Mouse (Mus musculus): ENCODE results near the gene Gm16253. TPM values are rescaled to one million over a fixed set of nuclear protein-coding genes. Genes with fewer than 3 reads are reported as not detected.

Gm16253 gene
- total RNA-seq (2015; ENCODE audit: low replicate concordance): not detected in 2 replicates
- not detected in 2 replicates for total RNA-seq (2017; ENCODE audit: low replicate concordance)

DNA sequence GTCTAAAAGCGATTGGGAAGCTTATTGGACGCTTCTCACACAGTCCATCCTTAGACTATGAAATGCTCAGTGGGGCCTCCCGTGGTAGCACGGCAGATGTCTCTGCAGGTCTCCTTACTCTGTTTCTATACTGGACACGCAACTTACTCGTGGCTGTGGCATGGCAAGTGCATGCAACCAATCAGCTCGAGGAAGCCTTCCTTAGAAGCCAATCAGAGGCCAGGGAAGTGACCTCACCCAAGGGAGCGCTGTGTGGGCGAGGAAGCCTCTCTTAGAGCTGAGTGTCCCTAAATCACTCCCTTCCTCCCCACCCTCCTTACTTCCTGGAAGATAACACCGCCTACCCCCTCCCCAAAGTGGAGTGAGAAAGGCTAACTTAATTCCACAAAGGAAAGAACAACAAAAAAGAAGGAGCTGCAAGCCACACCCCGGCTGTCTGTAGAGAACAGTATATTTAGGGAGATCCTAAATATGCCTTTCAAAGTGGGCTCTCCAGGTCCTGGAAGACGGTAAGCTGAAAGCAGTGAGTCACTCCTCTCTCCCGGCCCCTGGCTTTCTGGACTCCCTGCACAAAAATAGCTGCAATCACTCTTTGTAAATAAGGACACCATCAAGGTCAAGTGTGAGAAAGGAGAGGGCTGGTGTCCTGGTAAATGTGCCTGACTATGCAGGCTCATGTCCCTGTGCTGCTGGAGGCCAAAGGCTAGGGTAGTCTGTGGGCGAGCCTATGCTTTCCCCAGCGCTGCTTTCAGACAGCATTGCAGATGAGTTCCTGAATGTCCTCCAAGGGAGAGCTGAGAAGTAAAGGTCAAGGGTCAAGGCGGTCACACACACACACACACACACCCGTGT, at the start of gene Gm16253:
Gm16253 (plus strand) TSS at position 295 of the 852 bp plus-strand sequence.
- peak; percentile 93 for ATAC-seq (replicated peaks; ENCODE audit: low FRiP score, poor library complexity, severe bottlenecking)

DNA sequence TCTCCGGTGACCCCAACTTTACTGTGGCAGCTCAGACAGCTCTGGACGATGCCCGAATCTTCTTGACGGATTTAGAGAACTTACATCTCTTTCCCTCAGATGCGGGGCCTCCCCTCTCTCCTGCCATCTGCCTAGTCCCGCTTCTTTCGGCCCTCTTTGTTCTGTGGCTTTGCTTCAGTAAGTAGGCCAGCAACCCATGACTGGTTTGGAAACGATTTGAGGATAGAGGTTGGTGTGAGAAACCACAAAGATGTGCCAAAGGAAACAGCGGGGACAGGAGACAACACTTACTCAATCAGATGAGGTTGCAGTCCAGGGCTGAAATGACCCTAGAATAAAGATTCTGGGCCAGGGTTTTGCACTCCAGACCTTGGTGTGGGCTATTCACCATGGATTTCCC, 48.3 kb upstream of the Gm16253 start:
- no peak for ATAC-seq (replicated peaks; ENCODE audit: low FRiP score, poor library complexity, severe bottlenecking)

DNA sequence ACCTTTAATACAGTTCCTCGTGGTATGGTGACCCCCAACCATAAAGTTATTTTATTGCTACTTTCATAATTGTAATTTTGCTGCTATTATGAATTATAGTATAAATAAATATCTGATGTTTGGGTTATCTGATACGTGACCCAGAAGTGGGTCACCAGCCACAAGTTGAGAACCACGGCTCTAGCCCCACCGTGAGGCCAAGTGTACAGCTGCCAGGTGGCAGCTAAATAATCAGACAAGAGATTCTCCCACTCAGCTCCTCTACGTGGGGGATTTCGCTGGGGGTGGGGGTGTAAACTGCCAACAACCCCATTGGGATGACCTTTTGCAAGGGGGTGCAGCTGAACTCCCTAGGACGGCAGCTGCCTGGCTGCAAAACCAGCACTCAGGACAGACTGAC, 44.7 kb upstream of the Gm16253 start:
- no peak for ATAC-seq (replicated peaks; ENCODE audit: low FRiP score, poor library complexity, severe bottlenecking)

DNA sequence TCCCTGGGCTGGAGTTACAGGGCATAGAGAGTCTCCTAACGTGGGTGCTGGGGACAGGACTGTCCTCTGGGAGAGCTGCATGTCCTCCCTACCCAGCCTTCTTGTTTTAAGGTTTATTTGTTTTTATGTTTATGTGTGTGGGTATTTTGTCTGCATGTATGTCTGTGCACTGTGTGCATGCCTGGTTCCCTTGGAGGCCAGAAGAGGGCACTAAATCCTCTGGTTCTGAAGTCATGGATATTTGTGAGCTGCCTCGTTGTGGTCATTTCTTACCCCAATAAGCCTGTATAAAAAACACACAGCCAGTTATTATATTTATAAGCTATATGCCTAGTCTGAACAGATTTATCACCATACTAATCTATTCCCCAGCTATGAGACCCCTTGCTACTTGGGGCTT, 42.5 kb upstream of the Gm16253 start:
- ATAC-seq (replicated peaks; ENCODE audit: low FRiP score, poor library complexity, severe bottlenecking): no peak

DNA sequence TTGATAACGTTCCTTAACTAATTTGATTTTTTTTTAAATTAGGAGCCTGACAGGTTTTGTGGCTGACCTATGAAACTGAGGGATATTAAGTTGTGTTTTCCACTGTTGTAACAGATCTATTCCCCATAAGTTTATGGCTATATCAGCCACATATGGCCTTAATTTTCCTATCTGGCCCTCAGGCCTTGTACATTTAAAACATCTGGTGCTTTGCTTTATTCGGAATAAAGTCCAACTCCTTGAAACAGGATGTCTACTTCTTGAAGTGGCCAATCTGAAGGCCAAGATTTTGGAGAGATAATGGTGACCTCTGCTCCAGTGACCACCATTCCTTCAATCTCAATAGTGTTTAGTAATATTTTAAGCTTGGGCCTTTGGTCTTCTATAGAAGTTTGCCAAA, 37.5 kb upstream of the Gm16253 start:
- no peak for ATAC-seq (replicated peaks; ENCODE audit: low FRiP score, poor library complexity, severe bottlenecking)

DNA sequence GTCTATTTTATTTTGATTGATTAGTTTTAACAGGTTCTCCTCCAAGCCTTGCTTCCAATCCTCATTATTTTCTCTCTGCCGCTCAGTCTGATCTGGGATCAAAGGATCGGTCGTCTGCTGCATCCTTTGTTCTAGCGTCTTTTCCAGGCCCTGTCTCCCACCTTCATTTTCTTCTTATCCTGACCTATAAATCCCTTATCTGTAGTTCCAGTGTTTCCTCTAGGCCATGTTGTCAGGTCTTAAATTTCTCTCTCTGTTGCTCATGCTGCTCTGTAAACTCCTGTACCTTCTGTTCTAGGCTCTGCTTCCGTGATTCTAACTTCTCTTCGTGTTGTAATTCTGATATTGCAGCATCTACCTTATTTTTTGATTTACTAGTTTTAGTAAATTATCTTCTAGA, 36.0 kb upstream of the Gm16253 start:
- ATAC-seq (replicated peaks; ENCODE audit: low FRiP score, poor library complexity, severe bottlenecking): no peak

DNA sequence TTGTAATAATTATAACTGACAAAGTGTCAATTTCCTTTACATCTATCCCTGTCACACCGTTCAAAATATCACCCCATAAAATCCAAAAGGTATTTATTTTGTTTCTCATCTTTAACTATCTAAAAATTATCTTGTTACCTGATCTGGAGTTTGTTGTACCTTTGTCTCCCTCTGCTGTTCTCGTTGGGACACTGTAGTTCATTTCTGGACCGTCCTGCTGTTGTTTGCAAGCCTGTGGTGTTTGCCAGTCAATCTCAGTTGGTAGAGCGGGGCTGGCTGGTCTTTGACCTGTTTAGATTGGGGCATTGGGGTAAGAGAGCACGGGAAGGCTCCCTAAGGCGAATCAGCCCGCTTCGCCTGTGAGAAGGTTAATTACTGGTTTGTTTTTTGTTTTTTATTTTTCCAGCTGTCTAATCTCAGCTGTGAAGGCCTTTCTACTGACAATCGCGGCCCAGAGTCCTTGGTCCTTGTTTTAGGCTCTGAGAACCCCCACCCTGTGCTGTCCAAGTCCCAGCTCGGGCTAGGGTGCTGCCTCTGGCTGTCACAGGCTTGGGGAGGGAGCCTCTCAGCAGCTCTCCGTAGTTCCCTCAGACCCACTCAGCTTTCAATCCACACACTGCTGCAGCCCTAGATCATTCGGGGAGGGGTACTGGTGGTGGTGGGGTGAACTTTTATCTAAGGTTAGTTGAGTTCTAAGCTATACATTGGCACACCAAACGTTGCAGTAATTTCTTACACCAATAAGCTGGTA, 35.3 kb upstream of the Gm16253 start:
- ATAC-seq (replicated peaks; ENCODE audit: low FRiP score, poor library complexity, severe bottlenecking): no peak

DNA sequence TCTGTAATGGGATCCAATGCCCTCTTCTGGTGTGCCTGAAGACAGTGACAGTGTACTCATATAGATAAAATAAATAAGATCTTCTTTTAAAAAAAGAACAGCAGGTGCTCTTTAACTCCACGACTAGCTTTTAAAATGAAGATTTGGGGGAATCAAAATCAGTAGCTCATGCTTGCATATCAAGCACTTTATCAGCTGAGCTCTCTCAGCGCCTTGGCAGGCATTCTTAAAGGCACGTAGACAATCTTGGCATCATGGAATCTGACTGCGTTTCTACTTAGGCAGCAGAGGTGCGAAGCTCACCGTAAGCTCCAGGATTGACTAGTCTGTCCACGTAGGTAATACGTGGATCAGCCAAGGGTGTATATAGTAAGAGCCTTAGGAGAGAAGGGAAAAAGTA, 34.2 kb upstream of the Gm16253 start:
- no peak for ATAC-seq (replicated peaks; ENCODE audit: low FRiP score, poor library complexity, severe bottlenecking)

DNA sequence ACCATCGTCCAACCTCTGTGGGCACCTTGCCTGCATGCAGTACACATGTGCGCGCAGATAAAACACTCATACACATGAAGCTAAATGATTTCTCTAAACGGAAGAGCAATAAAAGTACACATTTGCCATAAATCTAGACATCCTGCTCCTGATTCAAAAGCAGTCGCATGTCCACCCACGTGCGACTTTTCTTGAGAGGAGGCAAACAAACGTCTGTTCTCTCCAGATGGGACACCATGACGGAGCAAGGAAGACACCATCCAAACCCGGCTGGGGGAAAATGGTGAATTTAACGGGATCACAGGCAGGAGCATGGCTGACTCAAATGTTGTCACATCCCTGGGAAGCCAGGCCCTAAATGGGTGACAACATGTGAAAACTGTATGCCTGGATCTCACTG, 33.4 kb upstream of the Gm16253 start:
- ATAC-seq (replicated peaks; ENCODE audit: low FRiP score, poor library complexity, severe bottlenecking): no peak

DNA sequence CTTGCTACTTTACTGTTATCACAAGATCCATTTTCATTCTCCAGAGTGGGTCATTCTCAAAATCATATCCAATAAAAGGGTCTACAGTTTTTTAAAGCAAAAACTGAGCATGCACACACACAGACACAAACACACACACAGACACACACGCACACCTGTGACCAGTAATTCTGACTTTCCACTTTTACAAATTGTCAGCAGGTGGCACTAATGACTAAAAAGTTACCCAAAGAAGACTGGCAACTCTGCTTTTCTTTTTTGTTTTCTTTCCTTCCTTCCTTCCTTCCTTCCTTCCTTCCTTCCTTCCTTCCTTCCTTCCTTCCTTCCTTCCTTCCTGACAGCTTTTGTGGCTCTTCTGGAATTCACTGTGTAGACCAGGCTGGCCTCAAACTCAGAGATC, 31.2 kb upstream of the Gm16253 start:
- ATAC-seq (replicated peaks; ENCODE audit: low FRiP score, poor library complexity, severe bottlenecking): no peak

DNA sequence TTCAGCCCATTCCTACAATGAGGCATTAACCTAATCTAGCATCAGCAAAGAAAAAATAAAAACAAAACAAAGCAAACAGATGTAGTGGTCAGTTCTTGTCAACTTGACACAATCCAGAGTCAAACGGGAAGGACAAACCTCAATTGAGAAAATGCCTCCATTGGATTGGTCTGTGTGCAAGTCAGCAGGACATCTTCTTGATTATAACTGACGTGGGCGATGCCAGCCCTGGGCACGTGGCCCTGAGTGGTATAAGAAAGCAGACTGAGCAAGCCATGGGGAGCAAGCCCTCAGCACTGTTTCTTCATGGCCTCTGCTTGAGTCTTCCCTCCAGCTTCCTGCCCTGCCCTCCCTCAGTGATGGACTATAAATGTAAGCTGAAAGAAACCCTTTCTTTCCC, 29.9 kb upstream of the Gm16253 start:
- ATAC-seq (replicated peaks; ENCODE audit: low FRiP score, poor library complexity, severe bottlenecking): no peak

DNA sequence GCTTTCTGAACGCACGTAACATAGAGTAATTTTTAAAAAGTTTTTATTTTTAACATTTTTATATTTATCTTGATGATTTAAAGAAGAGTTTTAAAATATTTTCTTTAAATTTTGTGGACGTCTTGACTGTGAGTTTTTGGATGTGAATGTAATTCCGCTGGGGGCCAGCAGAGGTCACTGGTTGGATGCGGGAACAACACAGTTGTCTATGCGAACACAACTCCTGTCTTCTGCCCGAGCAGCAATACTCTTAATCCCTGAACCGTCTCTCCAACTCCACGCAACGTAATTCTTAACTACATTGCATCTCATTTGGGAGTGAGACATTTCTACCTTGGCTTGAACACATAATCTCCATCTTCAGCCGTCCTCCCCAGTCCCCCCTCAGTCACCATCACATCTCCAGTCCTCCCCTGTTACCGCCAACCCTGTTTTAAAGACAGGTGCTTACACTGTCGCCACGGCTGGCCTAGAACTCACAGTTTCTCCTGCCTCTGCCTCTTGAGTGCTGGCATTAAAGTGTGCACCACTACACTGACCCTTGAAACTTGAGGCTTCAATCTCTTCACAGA, 29.3 kb upstream of the Gm16253 start:
- ATAC-seq (replicated peaks; ENCODE audit: low FRiP score, poor library complexity, severe bottlenecking): peak; percentile 77

DNA sequence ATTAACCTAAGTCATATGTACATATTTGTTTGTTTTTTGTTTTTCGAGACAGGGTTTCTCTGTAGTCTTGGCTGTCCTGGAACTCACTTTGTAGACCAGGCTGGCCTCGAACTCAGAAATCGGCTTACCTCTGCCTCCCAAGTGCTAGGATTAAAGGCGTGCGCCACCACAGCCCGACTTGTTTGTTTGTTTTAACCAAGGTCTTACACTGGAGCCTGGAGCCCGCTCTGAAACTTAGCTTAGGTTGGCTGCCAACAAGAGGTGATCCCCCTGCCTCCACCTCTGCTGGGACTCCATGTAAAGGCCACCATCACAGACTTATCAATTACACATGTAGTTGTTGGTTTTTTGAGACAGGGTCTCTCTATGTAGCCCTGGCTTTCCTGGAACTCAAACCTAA, 28.0 kb upstream of the Gm16253 start:
- no peak for ATAC-seq (replicated peaks; ENCODE audit: low FRiP score, poor library complexity, severe bottlenecking)

DNA sequence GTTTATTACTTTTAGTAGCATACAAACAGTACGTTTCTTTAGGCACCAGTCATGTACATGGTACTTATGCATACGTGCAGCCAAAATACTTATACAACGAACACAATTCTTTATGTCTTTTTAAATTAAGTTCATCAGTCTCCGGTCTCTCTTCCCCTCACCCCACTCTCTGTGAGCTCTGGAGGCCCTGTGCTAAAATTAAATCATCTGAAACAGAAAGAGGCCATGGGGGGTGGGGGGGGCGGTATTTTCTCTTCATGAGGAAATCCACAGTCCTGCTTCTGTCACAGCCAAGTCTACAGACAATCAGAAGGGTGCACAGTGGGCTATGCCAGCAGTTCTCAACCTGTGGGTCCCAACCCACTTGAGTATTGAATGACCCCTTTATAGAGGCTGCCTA, 27.4 kb upstream of the Gm16253 start:
- ATAC-seq (replicated peaks; ENCODE audit: low FRiP score, poor library complexity, severe bottlenecking): no peak

DNA sequence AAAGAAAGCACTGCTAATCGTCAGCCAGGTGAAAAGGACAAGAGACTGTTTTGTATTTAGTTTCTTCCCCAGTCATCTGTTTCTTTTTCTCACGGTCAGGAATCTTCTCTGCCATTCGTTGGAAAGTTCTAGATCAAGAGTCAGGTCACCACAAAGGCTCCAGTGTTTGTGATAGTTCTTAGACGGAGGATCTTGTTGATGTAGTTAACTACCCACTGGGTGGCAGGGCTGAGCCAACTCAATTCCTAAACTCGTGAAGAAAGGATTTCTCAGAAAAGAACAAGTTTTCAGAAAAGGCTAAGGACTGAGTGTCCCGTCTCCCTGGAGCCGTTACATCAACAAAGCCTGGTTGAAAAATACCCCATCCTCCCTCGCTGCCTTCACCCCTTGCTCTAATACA, 25.6 kb upstream of the Gm16253 start:
- no peak for ATAC-seq (replicated peaks; ENCODE audit: low FRiP score, poor library complexity, severe bottlenecking)

DNA sequence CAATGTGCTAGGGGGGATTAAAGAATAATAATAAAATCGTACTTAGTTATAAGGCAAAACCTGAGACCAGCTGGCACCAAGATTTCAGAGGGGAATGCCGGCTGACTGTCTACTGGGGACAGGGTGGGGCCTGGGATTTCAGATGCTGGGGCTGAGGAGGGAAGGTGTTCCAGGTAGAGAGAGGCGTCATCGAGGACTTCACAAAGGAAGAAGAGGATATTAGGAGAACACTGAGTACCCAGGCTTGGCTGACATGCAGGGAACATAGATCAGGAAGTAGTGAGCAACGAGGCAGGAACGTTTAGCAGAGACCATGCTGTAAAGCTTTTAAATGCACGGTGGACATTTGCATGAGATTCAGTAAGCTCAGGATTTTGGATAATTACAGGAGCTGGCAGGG, 24.9 kb upstream of the Gm16253 start:
- ATAC-seq (replicated peaks; ENCODE audit: low FRiP score, poor library complexity, severe bottlenecking): no peak

DNA sequence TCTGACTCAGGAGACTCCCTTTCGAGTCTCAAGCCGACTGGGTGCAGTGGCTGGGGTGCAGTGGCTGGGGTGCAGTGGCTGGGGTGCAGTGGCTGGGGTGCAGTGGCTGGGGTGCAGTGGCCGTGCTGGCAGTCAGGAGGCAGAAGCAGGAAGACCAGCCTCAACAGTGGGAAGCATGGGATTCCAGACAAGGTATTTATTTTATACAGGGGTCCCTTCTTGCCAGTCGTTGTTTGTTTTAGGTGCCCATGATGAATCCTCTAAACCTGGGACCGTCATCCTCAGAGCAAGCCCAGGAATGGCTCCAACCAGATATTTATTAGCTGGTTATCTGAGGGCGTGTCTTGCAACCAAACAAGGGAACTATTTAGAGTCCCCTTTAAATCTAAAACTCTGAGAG, 23.2 kb upstream of the Gm16253 start:
- no peak for ATAC-seq (replicated peaks; ENCODE audit: low FRiP score, poor library complexity, severe bottlenecking)

DNA sequence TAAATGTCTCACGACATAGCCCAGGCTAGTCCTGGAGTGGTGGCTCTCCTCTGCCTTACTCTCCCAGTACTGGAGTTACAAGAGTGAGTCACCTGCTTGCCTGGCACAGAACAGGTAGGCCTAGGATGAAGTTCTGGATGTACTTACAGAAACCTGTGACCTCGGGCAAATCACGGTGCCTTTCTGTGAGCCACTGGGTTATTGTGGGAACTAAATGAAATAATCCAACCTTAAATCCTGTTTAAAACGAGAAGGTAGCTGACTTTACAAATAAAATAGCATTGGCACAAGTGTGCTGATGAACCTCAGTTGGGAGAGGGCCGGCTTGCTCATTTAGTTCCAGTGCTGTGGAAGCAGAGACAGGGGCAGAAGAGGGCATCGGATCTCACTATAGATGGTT, 22.5 kb upstream of the Gm16253 start:
- no peak for ATAC-seq (replicated peaks; ENCODE audit: low FRiP score, poor library complexity, severe bottlenecking)

DNA sequence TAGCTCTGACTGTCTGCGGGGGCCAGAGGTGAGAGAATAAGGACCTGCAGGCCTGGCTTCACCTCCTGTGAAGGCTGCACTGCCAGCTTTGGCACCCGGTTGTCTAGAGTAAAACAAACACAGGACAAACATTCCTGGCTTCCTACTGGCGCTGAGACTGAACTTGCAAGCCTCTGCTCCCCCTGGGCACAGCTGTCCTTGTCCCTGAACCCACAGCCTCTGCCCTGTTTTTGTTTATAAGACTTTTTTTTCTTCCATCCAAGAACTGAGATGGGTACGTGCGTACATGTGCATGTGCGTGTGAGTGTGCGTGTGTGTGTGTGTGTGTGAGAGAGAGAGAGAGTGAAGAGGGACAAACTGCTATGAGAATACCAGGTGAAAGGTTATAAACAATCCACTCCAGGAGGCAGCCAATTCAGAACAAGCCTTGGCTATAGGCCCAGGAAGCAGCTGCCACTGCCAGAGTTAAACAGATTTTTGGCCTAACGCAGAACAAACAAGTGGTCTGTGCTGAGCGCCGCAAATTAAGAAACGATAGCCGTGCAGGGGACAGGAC, 21.7 kb upstream of the Gm16253 start:
- no peak for ATAC-seq (replicated peaks; ENCODE audit: low FRiP score, poor library complexity, severe bottlenecking)

DNA sequence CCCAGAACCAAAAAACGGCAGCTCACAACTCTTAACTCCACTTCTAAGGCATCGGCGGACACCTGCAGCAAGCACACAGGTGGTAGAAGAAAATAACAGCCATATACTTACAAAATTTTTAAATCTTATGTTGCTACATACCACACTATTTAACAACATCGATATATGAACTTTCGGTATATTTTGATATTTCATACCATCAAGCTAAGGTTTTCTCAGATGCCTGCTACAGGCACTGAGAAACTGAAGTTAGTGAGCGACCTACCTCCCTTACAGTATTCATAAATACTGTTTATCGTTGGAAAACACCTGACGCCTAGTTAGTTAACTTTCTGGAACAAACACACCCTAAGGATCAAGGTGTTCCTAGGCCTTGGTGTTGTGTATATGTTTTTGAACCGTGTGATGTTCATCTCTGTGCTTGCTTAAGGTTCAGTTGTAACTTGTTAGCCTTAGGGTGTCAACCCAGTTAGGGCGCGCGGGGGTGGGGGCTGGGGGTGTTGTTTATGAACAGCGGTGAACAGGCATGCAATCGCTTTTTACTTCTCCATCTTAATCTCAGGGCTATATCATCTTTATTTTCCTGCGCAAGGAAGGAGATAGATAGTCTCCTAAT, 20.7 kb upstream of the Gm16253 start:
- no peak for ATAC-seq (replicated peaks; ENCODE audit: low FRiP score, poor library complexity, severe bottlenecking)

Data from erythroid progenitor cell, adult 5-6 weeks (primary cell).